Mouse (Mus musculus): Measurements from ENCODE around the gene Aipl1. TPM values are rescaled to one million over a fixed set of nuclear protein-coding genes. Genes with fewer than 3 reads are reported as not detected.
A peak's percentile ranks its signal among the peaks of the same experiment; 100 is the strongest.

Gene Aipl1
- polyA plus RNA-seq, 1 experiment = 0.28 TPM

GRCm38 (mm10) chr11:72024193-72024781 is 13.0 kb downstream of the Aipl1 start:
- no peak overlapping the region for H3K27ac ChIP-seq (ENCODE audit: insufficient read depth, low read length)
- H3K4me1 ChIP-seq (ENCODE audit: control insufficient read depth, insufficient read depth, low read length) = no peaks in the 10 kb centered on the region
- H3K27me3 ChIP-seq (ENCODE audit: control insufficient read depth, insufficient read depth, low read length) = no peaks in the 10 kb centered on the region
- WGBS = 25% methylated on average over 5 of the region's 5 CpGs
- peak; percentile 79 for DNase-seq
- H3K4me3 ChIP-seq (replicated peaks; ENCODE audit: insufficient read depth, low read depth, low read length) = no peak overlapping the region
- TF ChIP-seq POLR2A (IDR thresholded peaks at IDR 0.05; ENCODE audit: borderline replicate concordance, insufficient read depth, low read length) (no peak), CTCF (IDR thresholded peaks at IDR 0.05; ENCODE audit: borderline replicate concordance, insufficient read depth, low read depth, low read length) (peak; percentile 85)

GRCm38 (mm10) chr11:72023581-72023980 is 13.7 kb downstream of the Aipl1 start:
- H3K4me3 ChIP-seq (replicated peaks; ENCODE audit: insufficient read depth, low read depth, low read length) = no peak overlapping the region
- WGBS = 25% methylated on average over 10 of the region's 10 CpGs
- no peaks in the 10 kb centered on the region for H3K4me1 ChIP-seq (ENCODE audit: control insufficient read depth, insufficient read depth, low read length)
- no peaks in the 10 kb centered on the region for H3K27me3 ChIP-seq (ENCODE audit: control insufficient read depth, insufficient read depth, low read length)
- DNase-seq = peak in 1 of 2 experiments; percentile 42
- H3K27ac ChIP-seq (ENCODE audit: insufficient read depth, low read length) = no peak overlapping the region
- TF ChIP-seq POLR2A (IDR thresholded peaks at IDR 0.05; ENCODE audit: borderline replicate concordance, insufficient read depth, low read length) (no peak), CTCF (IDR thresholded peaks at IDR 0.05; ENCODE audit: borderline replicate concordance, insufficient read depth, low read depth, low read length) (peak; percentile 51; the same call in 1 of the 2 replicates)

GRCm38 (mm10) chr11:72022827-72023226 is 14.5 kb downstream of the Aipl1 start:
- Histone ChIP-seq H3K4me3 (replicated peaks; ENCODE audit: insufficient read depth, low read depth, low read length) (no peak overlapping the region), H3K27ac (ENCODE audit: insufficient read depth, low read length) (no peak overlapping the region), H3K4me1 (ENCODE audit: control insufficient read depth, insufficient read depth, low read length) (no peaks in the 10 kb centered on the region), H3K27me3 (ENCODE audit: control insufficient read depth, insufficient read depth, low read length) (no peaks in the 10 kb centered on the region)
- WGBS = 98% methylated on average over 6 of the region's 6 CpGs
- DNase-seq = no peak
- TF ChIP-seq CTCF (IDR thresholded peaks at IDR 0.05; ENCODE audit: borderline replicate concordance, insufficient read depth, low read depth, low read length) = no peak
- TF ChIP-seq POLR2A (IDR thresholded peaks at IDR 0.05; ENCODE audit: borderline replicate concordance, insufficient read depth, low read length) = no peak

GRCm38 (mm10) chr11:72021015-72021414 is 16.3 kb downstream of the Aipl1 start:
- DNase-seq = no peak
- H3K27me3 ChIP-seq (ENCODE audit: control insufficient read depth, insufficient read depth, low read length) = no peaks in the 10 kb centered on the region
- 94% methylated on average over 4 of the region's 4 CpGs for WGBS
- H3K27ac ChIP-seq (ENCODE audit: insufficient read depth, low read length) = no peak overlapping the region
- no peak for TF ChIP-seq CTCF (IDR thresholded peaks at IDR 0.05; ENCODE audit: borderline replicate concordance, insufficient read depth, low read depth, low read length)
- no peak for TF ChIP-seq POLR2A (IDR thresholded peaks at IDR 0.05; ENCODE audit: borderline replicate concordance, insufficient read depth, low read length)
- H3K4me1 ChIP-seq (ENCODE audit: control insufficient read depth, insufficient read depth, low read length) = no peaks in the 10 kb centered on the region
- no peak overlapping the region for H3K4me3 ChIP-seq (replicated peaks; ENCODE audit: insufficient read depth, low read depth, low read length)

GRCm38 (mm10) chr11:72017253-72017601 is 20.1 kb downstream of the Aipl1 start:
- DNase-seq = no peak
- Histone ChIP-seq H3K27me3 (ENCODE audit: control insufficient read depth, insufficient read depth, low read length) (no peaks in the 10 kb centered on the region), H3K27ac (ENCODE audit: insufficient read depth, low read length) (no peak overlapping the region), H3K4me3 (replicated peaks; ENCODE audit: insufficient read depth, low read depth, low read length) (no peak overlapping the region), H3K4me1 (ENCODE audit: control insufficient read depth, insufficient read depth, low read length) (no peaks in the 10 kb centered on the region)
- 51% methylated on average over 9 of the region's 9 CpGs for WGBS
- TF ChIP-seq POLR2A (IDR thresholded peaks at IDR 0.05; ENCODE audit: borderline replicate concordance, insufficient read depth, low read length) = no peak
- no peak for TF ChIP-seq CTCF (IDR thresholded peaks at IDR 0.05; ENCODE audit: borderline replicate concordance, insufficient read depth, low read depth, low read length)

- Histone ChIP-seq H3K27me3 (ENCODE audit: control insufficient read depth, insufficient read depth, low read length) (no peaks in the 10 kb centered on the region), H3K4me1 (ENCODE audit: control insufficient read depth, insufficient read depth, low read length) (no peaks in the 10 kb centered on the region), H3K27ac (ENCODE audit: insufficient read depth, low read length) (no peak overlapping the region), H3K4me3 (replicated peaks; ENCODE audit: insufficient read depth, low read depth, low read length) (no peak overlapping the region)
- no peak for DNase-seq
- no peak for TF ChIP-seq CTCF (IDR thresholded peaks at IDR 0.05; ENCODE audit: borderline replicate concordance, insufficient read depth, low read depth, low read length)
- TF ChIP-seq POLR2A (IDR thresholded peaks at IDR 0.05; ENCODE audit: borderline replicate concordance, insufficient read depth, low read length) = no peak
- 83% methylated on average over 13 of the region's 13 CpGs for WGBS
Measured at GRCm38 (mm10) chr11:72016518-72017252, 20.6 kb downstream of the Aipl1 start.

GRCm38 (mm10) chr11:72014674-72015073 is 22.6 kb downstream of the Aipl1 start:
- peaks cover 3% of the 10 kb centered on the region; the same call in 1 of the 2 replicates for H3K4me1 ChIP-seq (ENCODE audit: control insufficient read depth, insufficient read depth, low read length)
- DNase-seq = no peak
- WGBS = 81% methylated on average over 4 of the region's 4 CpGs
- TF ChIP-seq CTCF (IDR thresholded peaks at IDR 0.05; ENCODE audit: borderline replicate concordance, insufficient read depth, low read depth, low read length) (no peak), POLR2A (IDR thresholded peaks at IDR 0.05; ENCODE audit: borderline replicate concordance, insufficient read depth, low read length) (no peak)
- H3K27ac ChIP-seq (ENCODE audit: insufficient read depth, low read length) = no peak overlapping the region
- H3K27me3 ChIP-seq (ENCODE audit: control insufficient read depth, insufficient read depth, low read length) = no peaks in the 10 kb centered on the region
- H3K4me3 ChIP-seq (replicated peaks; ENCODE audit: insufficient read depth, low read depth, low read length) = no peak overlapping the region

GRCm38 (mm10) chr11:72011955-72012354 is 25.4 kb downstream of the Aipl1 start:
- DNase-seq = no peak
- H3K27ac ChIP-seq (ENCODE audit: insufficient read depth, low read length) = no peak overlapping the region
- TF ChIP-seq CTCF (IDR thresholded peaks at IDR 0.05; ENCODE audit: borderline replicate concordance, insufficient read depth, low read depth, low read length) (no peak), POLR2A (IDR thresholded peaks at IDR 0.05; ENCODE audit: borderline replicate concordance, insufficient read depth, low read length) (no peak)
- H3K27me3 ChIP-seq (ENCODE audit: control insufficient read depth, insufficient read depth, low read length) = no peaks in the 10 kb centered on the region
- peaks cover 3% of the 10 kb centered on the region; the same call in 1 of the 2 replicates for H3K4me1 ChIP-seq (ENCODE audit: control insufficient read depth, insufficient read depth, low read length)
- 77% methylated on average over 1 of the region's 1 CpGs for WGBS
- H3K4me3 ChIP-seq (replicated peaks; ENCODE audit: insufficient read depth, low read depth, low read length) = no peak overlapping the region
